Mouse (Mus musculus): ENCODE measurements around the gene Vat1l.

DNA sequence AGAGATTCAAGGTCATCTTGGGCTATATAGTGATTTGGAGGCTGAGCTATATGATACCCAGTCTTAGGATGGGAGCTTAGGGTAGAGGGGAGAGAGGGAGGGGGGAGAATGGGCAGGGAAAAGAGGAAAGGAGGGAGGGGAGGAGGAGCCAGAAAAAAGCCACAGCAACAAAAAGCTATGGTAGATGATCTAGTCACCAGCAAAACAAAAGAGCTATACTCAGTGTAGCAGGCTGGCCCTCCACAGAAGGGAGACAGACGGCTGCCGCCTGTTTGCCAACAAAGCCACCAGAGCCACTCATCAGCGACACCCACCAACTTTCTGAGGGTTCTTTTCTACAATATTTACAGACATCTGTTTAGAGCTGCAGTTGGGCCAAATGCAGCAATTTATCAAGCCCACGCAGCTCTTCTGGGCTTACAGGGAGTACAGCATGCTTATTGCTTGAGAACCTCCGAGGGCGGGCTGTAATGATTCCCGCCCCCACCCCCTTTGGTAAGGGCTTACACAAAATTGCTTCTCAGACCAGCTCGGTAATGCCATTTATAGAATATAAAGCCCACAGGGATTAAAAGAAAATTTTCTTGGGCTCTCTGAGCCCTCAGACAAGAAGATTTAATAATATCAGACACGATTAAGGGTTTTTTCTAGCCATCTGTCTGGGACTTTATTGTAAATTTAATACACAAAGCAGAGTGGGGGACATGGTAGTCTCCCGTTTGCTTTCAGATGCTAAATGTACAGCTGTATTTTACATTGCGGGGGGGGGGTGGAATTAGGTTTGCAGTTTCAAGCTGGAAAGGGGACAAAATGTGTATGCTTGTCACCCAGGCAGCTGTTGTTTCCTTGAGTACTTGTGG is 89.7 kb downstream of the Vat1l start:
- TF ChIP-seq CTCF (IDR thresholded peaks at IDR 0.05; ENCODE audit: insufficient read depth, low read length) (no peak), POLR2A (IDR thresholded peaks at IDR 0.05; ENCODE audit: borderline replicate concordance, extremely low read depth, low read depth, low read length) (no peak)

Data from lung, adult 2 months (tissue).